Mouse (Mus musculus) heart, embryonic 15.5 days (tissue): ENCODE results near the gene Rnd1. TPM values are rescaled to one million over a fixed set of nuclear protein-coding genes. Genes with fewer than 3 reads are reported as not detected.

Source experiments
- ATAC-seq: fragments of 200-750 bp; cut with Nextera tagmentation; replicated peaks from 2 replicates; pipeline ENCODE4 v1.8.0; 2017; ENCODE audit warnings: low read depth, moderate TSS enrichment; ENCODE audit not compliant: insufficient number of reproducible peaks, insufficient read depth, low FRiP score
- H3K27ac ChIP-seq: fragments of 300-500 bp; sonication (generic); 2 replicates; pipeline ENCODE4 v1.5.1; 2015; ENCODE audit warnings: mild to moderate bottlenecking, inconsistent platforms
- H3K27me3 ChIP-seq: fragments of 300-500 bp; sonication (generic); 2 replicates; pipeline ENCODE4 v1.6.1; 2015; ENCODE audit warnings: inconsistent platforms
- H3K36me3 ChIP-seq: fragments of 300-500 bp; sonication (generic); 2 replicates; pipeline ENCODE4 v1.6.1; 2015; ENCODE audit warnings: mild to moderate bottlenecking, inconsistent platforms
- H3K4me1 ChIP-seq: fragments of 300-500 bp; sonication (generic); replicated peaks from 2 replicates; pipeline ENCODE4 v1.6.1; 2015; ENCODE audit warnings: inconsistent platforms
- H3K4me2 ChIP-seq: fragments of 300-500 bp; sonication (generic); 2 replicates; pipeline ENCODE4 v1.6.1; 2015; ENCODE audit warnings: inconsistent platforms, mild to moderate bottlenecking, moderate library complexity
- H3K4me3 ChIP-seq: fragments of 300-500 bp; sonication (generic); 2 replicates; pipeline ENCODE4 v1.5.1; 2015; ENCODE audit warnings: mild to moderate bottlenecking, inconsistent platforms
- H3K9ac ChIP-seq: fragments of 300-500 bp; sonication (generic); 2 replicates; pipeline ENCODE4 v1.6.1; 2015; ENCODE audit warnings: mild to moderate bottlenecking, inconsistent platforms
- H3K9me3 ChIP-seq: fragments of 300-500 bp; sonication (generic); replicated peaks from 2 replicates; pipeline ENCODE4 v1.6.1; 2016; ENCODE audit warnings: inconsistent platforms
- WGBS: fragments of 180-500 bp; shearing (Covaris S2); methylation state at CpG from one replicate; pipeline ENCODE4 v1.1.7; 2015; ENCODE audit warnings: mixed read lengths; 5-methylcytosine and 5-hydroxymethylcytosine counted together
- polyA plus RNA-seq: library from polyadenylated mRNA; unstranded; fragments of >200 nt; fragmentation: Nextera tagmentation; extraction: Ambion mirVana; gene quantifications from 2 replicates; pipeline ENCODE4 v1.2.1, GENCODE M21; 2015

Rnd1 gene
- polyA plus RNA-seq, 1 experiment from 2014 or later, result 1.1 TPM

DNA sequence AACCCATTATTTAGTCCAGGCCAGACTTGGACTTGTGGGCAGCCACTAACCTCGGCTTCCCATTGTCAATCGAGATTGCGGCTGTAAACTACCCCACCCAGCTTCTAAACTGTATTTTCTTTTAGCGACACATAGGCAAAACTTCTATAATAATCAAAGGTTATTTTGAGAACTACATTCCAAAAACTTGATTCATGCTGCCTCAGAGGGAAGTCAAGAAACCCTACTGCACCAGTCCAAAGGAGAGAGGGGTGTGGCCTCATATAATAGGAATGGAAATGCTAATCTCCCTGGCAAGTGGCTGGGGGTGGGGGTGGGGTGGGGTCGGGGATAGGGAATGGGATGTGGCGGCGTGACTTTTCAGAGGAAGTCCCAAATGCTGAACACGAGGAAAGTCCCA is 51.2 kb downstream of the Rnd1 start:
- H3K9me3 ChIP-seq, result no peaks in the 10 kb centered on the region
- H3K27me3 ChIP-seq, result peaks cover 28% of the 10 kb centered on the region
- peaks cover 40% of the 10 kb centered on the region for H3K4me1 ChIP-seq
- H3K4me2 ChIP-seq, result peak overlapping the region; percentile 33
- 16% methylated on average over 8 of the region's 8 CpGs for WGBS
- no peaks in the 10 kb centered on the region for H3K36me3 ChIP-seq
- H3K27ac ChIP-seq, result peak overlapping the region; percentile 8
- no peak overlapping the region for H3K9ac ChIP-seq
- H3K4me3 ChIP-seq, result no peak overlapping the region
- no peak for ATAC-seq

- H3K4me1 ChIP-seq, result peaks cover 18% of the 10 kb centered on the region
- H3K4me3 ChIP-seq, result no peak overlapping the region
- H3K36me3 ChIP-seq, result no peaks in the 10 kb centered on the region
- 43% methylated on average over 5 of the region's 5 CpGs for WGBS
- H3K4me2 ChIP-seq, result no peak overlapping the region
- no peak overlapping the region for H3K27ac ChIP-seq
- H3K9ac ChIP-seq, result no peak overlapping the region
- H3K9me3 ChIP-seq, result no peaks in the 10 kb centered on the region
- no peak for ATAC-seq
- peaks cover 11% of the 10 kb centered on the region; the same call in 1 of the 2 replicates for H3K27me3 ChIP-seq
These were observed 53.9 kb downstream of the Rnd1 start for GRCm38 (mm10) chr15:98623361-98623821.

DNA sequence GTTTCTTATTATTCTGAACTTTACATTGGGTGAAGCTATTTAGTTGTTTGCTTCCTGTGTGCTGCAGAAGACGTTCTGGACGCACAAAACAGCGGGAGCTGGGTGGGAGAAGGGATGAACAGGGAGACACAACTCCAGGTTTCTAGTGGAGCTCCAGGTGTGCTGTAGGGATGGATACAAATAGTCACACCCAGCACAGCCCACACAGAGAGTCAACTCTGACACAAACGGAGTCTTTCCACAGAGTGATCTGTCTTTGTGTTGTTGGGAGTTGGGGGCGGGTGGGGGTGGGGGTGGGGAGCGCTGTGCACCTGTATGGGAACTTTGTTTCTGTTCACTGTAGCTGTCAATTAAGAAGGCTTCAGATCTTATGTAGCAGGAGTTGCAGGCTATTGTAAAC is 54.5 kb downstream of the Rnd1 start:
- 34% methylated on average over 6 of the region's 6 CpGs for WGBS

GRCm38 (mm10) chr15:98622199-98622598 is 55.1 kb downstream of the Rnd1 start:
- Histone ChIP-seq H3K27ac (no peak overlapping the region), H3K36me3 (no peaks in the 10 kb centered on the region), H3K9me3 (no peaks in the 10 kb centered on the region), H3K4me2 (0 out of 2 replicates have a peak overlapping the region, but pooled peaks have one; percentile 2), H3K27me3 (0 out of 2 replicates have a peak, but pooled peaks cover 7% of the 10 kb centered on the region), H3K9ac (no peak overlapping the region), H3K4me1 (peaks cover 14% of the 10 kb centered on the region), H3K4me3 (no peak overlapping the region)
- no peak for ATAC-seq
- 22% methylated on average over 7 of the region's 7 CpGs for WGBS

More for the DNA sequence above, 54.5 kb downstream of the Rnd1 start:
- Histone ChIP-seq H3K27me3 (0 out of 2 replicates have a peak, but pooled peaks cover 7% of the 10 kb centered on the region), H3K9me3 (no peaks in the 10 kb centered on the region), H3K4me2 (no peak overlapping the region), H3K4me1 (peaks cover 14% of the 10 kb centered on the region), H3K36me3 (no peaks in the 10 kb centered on the region), H3K9ac (no peak overlapping the region), H3K4me3 (no peak overlapping the region), H3K27ac (no peak overlapping the region)
- no peak for ATAC-seq

DNA sequence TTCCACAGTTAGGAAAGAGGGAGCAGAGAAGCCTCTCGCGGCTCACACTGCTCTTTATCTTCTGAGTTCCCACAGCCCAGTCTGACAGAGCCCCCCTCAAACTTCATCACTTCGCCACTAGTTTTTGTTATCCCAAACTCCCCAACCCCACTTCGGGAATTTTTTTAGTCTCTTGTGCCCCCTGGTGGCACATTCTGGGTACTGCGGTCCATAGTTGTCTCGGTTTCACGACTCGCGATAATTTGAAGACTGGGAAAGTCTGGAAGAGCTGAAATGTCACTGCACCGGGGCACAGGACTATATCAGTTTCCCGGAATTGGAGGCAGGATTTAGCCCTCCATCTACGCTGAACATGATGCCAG is 60.1 kb downstream of the Rnd1 start:
- H3K9me3 ChIP-seq, result no peaks in the 10 kb centered on the region
- no peak overlapping the region for H3K4me3 ChIP-seq
- H3K9ac ChIP-seq, result no peak overlapping the region
- no peaks in the 10 kb centered on the region for H3K36me3 ChIP-seq
- 1% methylated on average over 12 of the region's 12 CpGs for WGBS
- H3K4me2 ChIP-seq, result peak overlapping the region; percentile 43
- H3K4me1 ChIP-seq, result peaks cover 35% of the 10 kb centered on the region
- ATAC-seq, result no peak
- no peak overlapping the region for H3K27ac ChIP-seq
- 0 out of 2 replicates have a peak, but pooled peaks cover 2% of the 10 kb centered on the region for H3K27me3 ChIP-seq

DNA sequence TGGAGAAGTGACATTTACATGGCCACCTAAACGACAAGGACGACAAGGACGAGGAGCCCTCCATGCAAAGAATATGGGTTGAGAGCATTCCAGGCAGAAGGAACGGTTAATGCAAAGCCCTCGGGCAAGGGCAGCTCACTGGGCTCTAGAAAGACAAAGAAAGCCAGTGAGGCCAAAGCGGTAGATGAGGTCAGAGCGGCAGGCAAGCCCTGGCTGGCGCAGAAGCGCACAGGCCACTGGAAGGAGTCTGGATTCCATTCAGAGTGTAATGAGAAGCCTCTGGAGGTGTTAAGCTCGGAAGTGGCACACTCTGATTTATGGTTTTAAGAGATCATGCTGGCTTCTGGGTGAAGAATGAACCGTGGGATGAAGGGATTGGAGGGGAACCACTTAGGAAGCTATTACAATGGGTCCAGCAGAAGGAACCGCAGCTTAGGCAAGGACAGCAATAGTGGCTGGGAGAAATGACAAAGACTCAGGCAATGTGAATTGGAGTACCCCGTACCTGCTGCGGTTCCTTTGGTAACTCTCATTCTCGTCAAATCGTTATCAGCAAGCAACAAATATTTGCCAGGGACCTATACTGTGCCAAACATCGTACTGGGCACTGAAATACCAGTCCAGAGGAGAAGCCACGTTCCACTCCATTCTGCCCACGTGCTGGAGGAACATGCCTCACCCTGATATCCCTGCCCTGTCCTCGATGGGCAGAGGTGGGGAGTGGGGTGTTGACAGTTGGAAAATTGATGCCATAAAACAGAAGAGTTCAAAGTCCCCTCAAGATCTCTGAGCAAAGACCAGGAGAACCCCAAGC is 60.7 kb downstream of the Rnd1 start:
- H3K27me3 ChIP-seq, result no peaks in the 10 kb centered on the region
- no peak overlapping the region for H3K9ac ChIP-seq
- no peaks in the 10 kb centered on the region for H3K36me3 ChIP-seq
- no peaks in the 10 kb centered on the region for H3K9me3 ChIP-seq
- peak overlapping the region; percentile 43 for H3K4me2 ChIP-seq
- peaks cover 34% of the 10 kb centered on the region for H3K4me1 ChIP-seq
- no peak overlapping the region for H3K4me3 ChIP-seq
- 28% methylated on average over 20 of the region's 20 CpGs for WGBS
- H3K27ac ChIP-seq, result peak overlapping the region; percentile 78
- ATAC-seq, result no peak

- H3K9ac ChIP-seq, result no peak overlapping the region
- H3K4me2 ChIP-seq, result no peak overlapping the region
- no peaks in the 10 kb centered on the region for H3K9me3 ChIP-seq
- 49% methylated on average over 6 of the region's 6 CpGs for WGBS
- H3K4me3 ChIP-seq, result no peak overlapping the region
- peak overlapping the region; percentile 78; the same call in 1 of the 2 replicates for H3K27ac ChIP-seq
- H3K36me3 ChIP-seq, result no peaks in the 10 kb centered on the region
- peaks cover 34% of the 10 kb centered on the region for H3K4me1 ChIP-seq
- no peak for ATAC-seq
- no peaks in the 10 kb centered on the region for H3K27me3 ChIP-seq
These were observed 61.5 kb downstream of the Rnd1 start for GRCm38 (mm10) chr15:98615751-98616150.

GRCm38 (mm10) chr15:98614971-98615370 is 62.3 kb downstream of the Rnd1 start:
- 53% methylated on average over 6 of the region's 6 CpGs for WGBS
- Histone ChIP-seq H3K27me3 (no peaks in the 10 kb centered on the region), H3K4me1 (peaks cover 34% of the 10 kb centered on the region), H3K9me3 (no peaks in the 10 kb centered on the region), H3K4me3 (no peak overlapping the region), H3K36me3 (no peaks in the 10 kb centered on the region), H3K27ac (peak overlapping the region; percentile 78), H3K9ac (peak overlapping the region; percentile 11; the same call in 1 of the 2 replicates), H3K4me2 (no peak overlapping the region)
- ATAC-seq, result no peak

DNA sequence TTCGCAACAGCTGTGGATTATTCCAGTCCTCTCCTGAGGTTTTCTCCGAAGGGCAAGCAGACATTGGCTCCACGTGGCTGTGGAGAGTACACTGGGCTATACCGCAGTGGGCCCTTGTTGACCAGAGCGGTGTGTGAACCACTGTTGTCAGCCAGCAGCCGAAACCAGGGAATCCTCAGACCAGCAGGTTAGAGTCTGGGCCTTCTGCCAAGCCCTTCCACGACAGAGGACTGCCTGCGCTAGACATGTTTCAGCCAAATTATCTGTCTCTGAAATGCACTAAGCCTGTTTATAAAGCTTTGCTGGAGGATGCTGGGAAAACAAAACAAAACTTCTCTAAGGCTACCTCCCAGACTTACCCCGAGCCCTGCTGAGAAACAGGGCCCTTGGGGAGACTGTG is 62.7 kb downstream of the Rnd1 start:
- Histone ChIP-seq H3K4me1 (peaks cover 34% of the 10 kb centered on the region), H3K36me3 (no peaks in the 10 kb centered on the region), H3K27me3 (no peaks in the 10 kb centered on the region), H3K9ac (no peak overlapping the region), H3K4me3 (no peak overlapping the region), H3K4me2 (no peak overlapping the region), H3K27ac (peak overlapping the region; percentile 78), H3K9me3 (no peaks in the 10 kb centered on the region)
- 31% methylated on average over 9 of the region's 9 CpGs for WGBS
- ATAC-seq, result no peak

Other genes starting within 250 kb of the Rnd1 start
- gene Olfr282, start 246.2 kb downstream of the Rnd1 start, polyA plus RNA-seq, result not detected in 2 replicates
- not detected in 2 replicates for gene Olfr281, start 224.9 kb downstream of the Rnd1 start, polyA plus RNA-seq
- not detected in 2 replicates for gene OR5BS1P, start 207.6 kb downstream of the Rnd1 start, polyA plus RNA-seq
- gene Lalba, start 194.7 kb downstream of the Rnd1 start, polyA plus RNA-seq, result not detected in 2 replicates
- gene Olfr279, start 185.1 kb downstream of the Rnd1 start, polyA plus RNA-seq, result not detected in 2 replicates
- 70.0 and 81.2 TPM in 2 replicates for gene Kansl2, start 143.2 kb downstream of the Rnd1 start, polyA plus RNA-seq
- gene Ccnt1, start 106.5 kb downstream of the Rnd1 start, polyA plus RNA-seq, result 33.2 and 38.0 TPM in 2 replicates
- gene 4930415O20Rik, start 106.5 kb downstream of the Rnd1 start, polyA plus RNA-seq, result 0.40 and 0.74 TPM in 2 replicates
- gene Adcy6, start 67.4 kb downstream of the Rnd1 start, polyA plus RNA-seq, result 36.5 and 43.0 TPM in 2 replicates
- gene Cacnb3, start 46.6 kb downstream of the Rnd1 start, polyA plus RNA-seq, result 8.7 and 12.8 TPM in 2 replicates
- gene Ddx23, start 14.6 kb downstream of the Rnd1 start, polyA plus RNA-seq, result 16.1 and 17.8 TPM in 2 replicates
- 0.87 and 1.0 TPM in 2 replicates for gene Ccdc65, start 30.7 kb upstream of the Rnd1 start, polyA plus RNA-seq
- gene Fkbp11, start 50.7 kb upstream of the Rnd1 start, polyA plus RNA-seq, result 20.9 and 26.6 TPM in 2 replicates
- 29.5 and 41.5 TPM in 2 replicates for gene Arf3, start 85.8 kb upstream of the Rnd1 start, polyA plus RNA-seq
- 0.46 TPM in 1 of 2 replicates, not detected in the other for gene Wnt10b, start 100.7 kb upstream of the Rnd1 start, polyA plus RNA-seq
- gene Wnt1, start 112.4 kb upstream of the Rnd1 start, polyA plus RNA-seq, result not detected in 2 replicates
- 0.32 and 0.66 TPM in 2 replicates for gene Ddn, start 132.0 kb upstream of the Rnd1 start, polyA plus RNA-seq
- 93.5 and 100 TPM in 2 replicates for gene Prkag1, start 154.1 kb upstream of the Rnd1 start, polyA plus RNA-seq
- gene Kmt2d, start 193.7 kb upstream of the Rnd1 start, polyA plus RNA-seq, result 7.6 and 9.3 TPM in 2 replicates
- 5.9 and 6.7 TPM in 2 replicates for gene Rhebl1, start 217.1 kb upstream of the Rnd1 start, polyA plus RNA-seq
- gene Dhh, start 221.1 kb upstream of the Rnd1 start, polyA plus RNA-seq, result 2.1 and 4.2 TPM in 2 replicates
- gene Lmbr1l, start 240.8 kb upstream of the Rnd1 start, polyA plus RNA-seq, result 10.7 and 13.7 TPM in 2 replicates